Mouse (Mus musculus) megakaryocyte, embryonic 14.5 days (primary cell): ENCODE measurements around the gene Ppil4.

Source experiments
- FLI1 ChIP-seq: IDR thresholded peaks from 2 replicates; pipeline ENCODE4 v1.6.1; 2012; ENCODE audit warnings: low read length, inconsistent platforms, mixed read lengths
- GATA1 ChIP-seq: IDR thresholded peaks from 3 replicates; pipeline ENCODE4 v1.6.1; 2012; ENCODE audit warnings: mixed read lengths, low read length, inconsistent platforms, borderline replicate concordance

GRCm38 (mm10) chr10:7809937-7810336, 17.2 kb downstream of the Ppil4 start:
- TF ChIP-seq GATA1, result no peak
- TF ChIP-seq FLI1, result no peak
